Mouse (Mus musculus) layer of hippocampus, adult 11-12 months (tissue): ENCODE data around the gene Bcl7c.
"Not testable (repeated sequence)": the region's sequence is repeated elsewhere in the genome, so short reads cannot be mapped to it uniquely, and the experiment has no call there.

Source experiments
- DNase-seq: peaks from one replicate; pipeline ENCODE4 v3.0.0; 2022; ENCODE audit warnings: low spot score

The Bcl7c gene

GRCm38 (mm10) chr7:127708207-127709078 lies at the start of gene Bcl7c:
TSS of gene Bcl7c (minus strand) at chr7:127708933.
- DNase-seq, result peak; percentile 86

- no peak for DNase-seq
Observed at GRCm38 (mm10) chr7:127753741-127754140, 45.0 kb upstream of the Bcl7c start.

- no peak for DNase-seq
Observed at GRCm38 (mm10) chr7:127753158-127753557, 44.4 kb upstream of the Bcl7c start.

- no peak for DNase-seq
Observed at GRCm38 (mm10) chr7:127752069-127752468, 43.3 kb upstream of the Bcl7c start.

GRCm38 (mm10) chr7:127751619-127752018 lies 42.9 kb upstream of the Bcl7c start:
- DNase-seq, result no peak

- peak; percentile 57 for DNase-seq
Observed at GRCm38 (mm10) chr7:127750131-127751127, 41.7 kb upstream of the Bcl7c start.

- DNase-seq, result no peak
Observed at GRCm38 (mm10) chr7:127748235-127748560, 39.5 kb upstream of the Bcl7c start.

- no peak for DNase-seq
Observed at GRCm38 (mm10) chr7:127747559-127748234, 39.0 kb upstream of the Bcl7c start.

- no peak for DNase-seq
Observed at GRCm38 (mm10) chr7:127746494-127747491, 38.1 kb upstream of the Bcl7c start.

GRCm38 (mm10) chr7:127745652-127746493 lies 37.1 kb upstream of the Bcl7c start:
- peak; percentile 98 for DNase-seq

- peak; percentile 96 for DNase-seq
Observed at GRCm38 (mm10) chr7:127745251-127745651, 36.5 kb upstream of the Bcl7c start.

- peak; percentile 86 for DNase-seq
Observed at GRCm38 (mm10) chr7:127744366-127745045, 35.8 kb upstream of the Bcl7c start, which contains the start of gene Fbxl19. TSS of gene Fbxl19 (plus strand) at chr7:127744543.

- not testable (repeated sequence) for DNase-seq
Observed at GRCm38 (mm10) chr7:127732066-127732465, 23.3 kb upstream of the Bcl7c start, which contains the start of gene Ctf2. TSS of gene Ctf2 (minus strand) at chr7:127732166.

GRCm38 (mm10) chr7:127730170-127730569 lies 21.4 kb upstream of the Bcl7c start:
- DNase-seq, result no peak

GRCm38 (mm10) chr7:127727898-127728297 lies 19.2 kb upstream of the Bcl7c start:
- DNase-seq, result no peak

- DNase-seq, result no peak
Observed at GRCm38 (mm10) chr7:127725924-127726323, 17.2 kb upstream of the Bcl7c start.

- no peak for DNase-seq
Observed at GRCm38 (mm10) chr7:127725490-127725889, 16.8 kb upstream of the Bcl7c start.

- no peak for DNase-seq
Observed at GRCm38 (mm10) chr7:127719258-127719657, 10.5 kb upstream of the Bcl7c start.

- no peak for DNase-seq
Observed at GRCm38 (mm10) chr7:127718339-127718738, 9.6 kb upstream of the Bcl7c start.
